Mouse (Mus musculus): ENCODE data around the gene Pif1. TPM values are rescaled to one million over a fixed set of nuclear protein-coding genes. Genes with fewer than 3 reads are reported as not detected.

Pif1 gene
- total RNA-seq, 2 experiments from 2014 or later, result 6.5 to 6.9 TPM

- ATAC-seq (replicated peaks; ENCODE audit: low FRiP score, poor library complexity, severe bottlenecking), result peak; percentile 44
Observed at GRCm38 (mm10) chr9:65587573-65588358, 806 bp downstream of the Pif1 start.

- no peak for ATAC-seq (replicated peaks; ENCODE audit: low FRiP score, poor library complexity, severe bottlenecking)
Observed at GRCm38 (mm10) chr9:65589091-65589490, 2.1 kb downstream of the Pif1 start.

DNA sequence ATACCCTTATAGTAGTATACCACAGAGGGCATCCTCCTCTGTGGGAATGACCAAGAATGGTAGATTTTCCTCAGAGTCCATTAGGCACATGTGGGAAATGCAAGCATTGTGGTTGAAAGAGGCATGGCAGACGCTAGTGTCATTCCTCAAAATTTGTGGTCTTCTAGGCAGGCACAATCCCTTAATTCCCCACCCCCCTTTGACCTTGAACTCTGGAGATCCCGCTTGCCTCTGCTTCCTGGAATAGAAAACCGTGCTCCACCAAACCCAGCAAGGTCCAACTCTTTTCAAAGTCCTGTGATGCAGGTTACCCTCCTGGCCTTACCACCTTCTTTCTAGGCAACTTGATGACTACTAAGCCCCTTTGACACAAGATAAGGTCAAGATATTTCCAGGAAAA is 5.8 kb downstream of the Pif1 start:
- no peak for ATAC-seq (replicated peaks; ENCODE audit: low FRiP score, poor library complexity, severe bottlenecking)

DNA sequence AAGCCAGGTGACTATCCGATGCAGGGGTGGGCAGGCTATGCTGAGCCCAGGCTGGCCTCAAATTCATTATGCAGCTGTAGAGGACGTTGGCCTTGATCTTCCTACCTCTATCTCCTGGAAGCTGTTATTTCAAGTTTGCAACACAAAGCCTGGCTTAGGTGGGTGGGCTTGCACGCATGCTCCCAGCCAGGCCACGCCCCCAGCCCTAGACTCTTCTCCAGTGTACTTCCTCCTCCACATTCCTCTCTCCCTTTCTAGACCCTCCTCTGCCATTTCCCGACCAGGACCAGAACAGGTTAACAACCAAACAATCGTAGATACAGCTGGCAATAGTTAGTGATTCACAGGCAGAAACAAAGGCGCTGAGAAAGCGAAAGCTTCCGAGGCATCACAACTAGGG is 6.6 kb downstream of the Pif1 start:
- ATAC-seq (replicated peaks; ENCODE audit: low FRiP score, poor library complexity, severe bottlenecking), result no peak

GRCm38 (mm10) chr9:65598765-65599249 is 11.8 kb downstream of the Pif1 start:
- peak; percentile 81 for ATAC-seq (replicated peaks; ENCODE audit: low FRiP score, poor library complexity, severe bottlenecking)

DNA sequence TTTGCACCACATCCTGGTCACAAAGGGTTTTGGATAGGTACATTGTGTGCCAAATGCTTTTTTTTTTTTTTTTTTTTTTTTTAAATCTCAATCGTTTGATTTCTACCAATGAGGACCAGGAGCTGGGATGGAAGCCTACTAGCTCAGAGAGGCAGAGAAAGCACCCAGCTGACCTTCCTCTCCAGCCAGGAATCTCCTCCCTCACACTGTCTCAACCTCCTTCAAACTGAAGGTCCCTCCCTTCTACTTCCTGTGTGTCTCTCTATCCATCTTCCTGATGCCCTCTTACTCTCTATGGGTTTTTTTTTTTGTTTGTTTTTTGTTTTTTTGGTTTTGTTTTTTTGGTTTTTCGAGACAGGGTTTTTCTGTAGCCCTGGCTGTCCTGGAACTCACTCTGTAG is 14.0 kb downstream of the Pif1 start:
- ATAC-seq (replicated peaks; ENCODE audit: low FRiP score, poor library complexity, severe bottlenecking), result no peak

DNA sequence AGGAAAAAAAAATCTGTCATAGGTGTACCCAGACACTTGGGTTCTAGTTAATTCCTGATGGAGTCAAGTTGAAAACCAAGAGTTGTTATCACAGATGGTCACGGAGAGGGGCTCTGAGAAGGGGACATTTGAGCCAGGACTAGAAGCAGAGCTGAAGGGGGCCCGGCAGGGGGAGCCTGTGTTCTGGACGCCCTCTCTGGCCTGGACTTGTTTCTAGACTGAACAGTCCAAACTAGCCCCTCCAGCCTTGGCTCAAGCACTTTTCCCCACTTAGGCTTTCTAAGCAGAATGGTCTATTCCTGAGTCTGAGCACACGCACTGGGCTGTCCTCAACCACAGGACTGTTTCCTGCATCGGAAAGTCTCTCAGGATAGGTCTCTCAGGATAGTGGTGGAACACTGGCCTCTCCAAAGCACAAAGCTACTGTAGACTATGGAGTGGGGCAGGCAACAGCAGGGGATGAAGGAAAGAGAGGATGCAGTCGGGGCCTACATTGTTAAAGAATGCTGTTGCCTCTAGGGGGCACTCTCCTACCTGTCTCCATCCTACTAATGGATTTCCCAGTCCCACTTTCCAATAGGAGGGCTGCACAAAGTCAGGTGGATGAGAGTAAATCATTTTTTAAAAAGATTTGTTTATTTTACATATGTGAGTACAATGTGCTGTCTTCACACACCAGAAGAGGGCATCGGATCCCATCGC is 16.6 kb downstream of the Pif1 start:
- peak; percentile 51; the same call in 1 of the 2 replicates for ATAC-seq (replicated peaks; ENCODE audit: low FRiP score, poor library complexity, severe bottlenecking)

DNA sequence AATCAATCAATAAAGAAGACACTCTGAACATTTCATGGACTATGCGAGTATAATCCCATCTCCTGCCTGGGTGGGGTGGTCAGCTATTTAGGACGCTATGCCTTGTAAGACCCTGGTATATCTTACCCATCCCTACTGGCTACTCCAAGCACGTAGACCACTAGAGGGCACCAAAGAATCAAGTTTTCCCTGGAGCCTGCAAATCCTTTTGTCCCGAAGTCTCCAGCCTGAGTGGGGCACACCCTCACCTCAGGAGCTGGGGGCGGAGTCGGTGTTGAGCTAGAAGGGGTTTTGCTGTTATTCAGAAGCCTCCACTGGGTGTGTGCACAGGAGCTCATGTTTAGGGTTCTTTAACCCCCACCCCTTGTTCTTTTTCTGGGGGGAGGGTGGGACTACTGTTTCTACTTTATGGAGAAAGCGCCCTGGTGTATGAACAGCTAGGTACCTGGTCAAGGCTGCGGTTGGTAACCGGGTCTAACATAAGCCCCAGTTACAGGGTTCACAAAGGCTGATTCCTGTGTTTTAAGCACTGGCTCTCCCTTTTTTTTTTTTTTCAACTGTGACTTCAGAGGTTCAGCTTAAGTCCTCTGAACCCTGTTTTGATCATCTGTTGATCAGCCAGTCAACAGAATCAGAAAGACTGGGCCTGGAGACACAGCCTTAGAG is 18.6 kb downstream of the Pif1 start:
- peak; percentile 64 for ATAC-seq (replicated peaks; ENCODE audit: low FRiP score, poor library complexity, severe bottlenecking)

DNA sequence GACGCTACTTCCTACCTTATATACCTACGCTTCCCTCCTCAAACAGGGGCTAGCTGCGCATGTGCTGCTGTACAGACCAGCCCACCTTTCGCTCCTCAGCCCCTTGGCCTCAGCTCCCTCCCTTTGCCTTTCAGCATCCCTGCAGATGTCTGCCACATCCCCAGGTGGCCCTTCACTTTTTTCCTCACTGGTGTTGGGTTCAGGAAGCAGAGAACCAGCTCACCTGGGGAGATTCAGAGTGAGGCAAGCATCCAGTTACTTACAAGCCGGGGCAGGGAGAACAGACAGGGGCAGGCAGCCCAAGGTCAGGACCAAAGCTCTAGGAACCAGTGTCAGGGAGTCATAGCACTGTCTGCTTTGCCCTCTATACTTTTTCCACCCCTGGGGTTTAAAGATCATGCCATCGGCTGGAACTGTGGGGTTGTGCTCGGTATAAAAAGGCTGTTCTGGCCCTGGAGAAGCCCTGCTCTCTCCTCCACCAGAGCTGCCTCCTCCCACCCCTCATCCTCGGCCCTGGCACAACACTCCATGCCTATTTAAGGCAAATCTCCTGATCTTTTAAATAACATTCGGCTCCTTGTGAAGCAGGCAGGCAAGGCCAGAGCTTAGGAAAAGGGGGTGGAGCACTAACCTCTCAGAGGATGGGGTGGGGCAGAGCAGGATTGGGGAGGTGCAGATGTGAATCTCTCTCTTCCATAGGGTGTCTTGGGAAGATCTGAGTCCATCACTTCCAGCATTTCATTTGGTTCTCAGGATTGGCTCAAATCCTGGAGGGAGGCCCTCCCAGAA is 19.6 kb downstream of the Pif1 start:
- ATAC-seq (replicated peaks; ENCODE audit: low FRiP score, poor library complexity, severe bottlenecking), result no peak

DNA sequence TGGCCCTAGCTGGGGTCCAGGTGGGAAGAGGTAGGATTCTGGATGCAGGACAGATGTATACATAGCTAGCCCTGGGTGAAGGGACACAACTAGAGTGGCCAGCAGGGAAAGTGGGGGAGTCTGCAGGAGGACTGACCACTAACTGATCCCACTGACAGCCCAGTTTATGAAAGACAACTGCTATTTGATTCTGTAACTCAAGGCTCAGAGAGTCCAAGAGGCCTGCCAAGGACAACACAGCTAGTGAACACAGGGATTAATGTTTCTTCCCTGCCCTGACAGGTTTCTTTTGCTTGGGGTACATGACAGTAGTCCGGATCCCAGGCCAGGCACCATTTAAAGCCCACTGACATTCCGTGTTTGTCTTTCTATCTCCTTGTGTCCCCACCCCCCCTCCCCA is 20.2 kb downstream of the Pif1 start:
- ATAC-seq (replicated peaks; ENCODE audit: low FRiP score, poor library complexity, severe bottlenecking), result no peak

DNA sequence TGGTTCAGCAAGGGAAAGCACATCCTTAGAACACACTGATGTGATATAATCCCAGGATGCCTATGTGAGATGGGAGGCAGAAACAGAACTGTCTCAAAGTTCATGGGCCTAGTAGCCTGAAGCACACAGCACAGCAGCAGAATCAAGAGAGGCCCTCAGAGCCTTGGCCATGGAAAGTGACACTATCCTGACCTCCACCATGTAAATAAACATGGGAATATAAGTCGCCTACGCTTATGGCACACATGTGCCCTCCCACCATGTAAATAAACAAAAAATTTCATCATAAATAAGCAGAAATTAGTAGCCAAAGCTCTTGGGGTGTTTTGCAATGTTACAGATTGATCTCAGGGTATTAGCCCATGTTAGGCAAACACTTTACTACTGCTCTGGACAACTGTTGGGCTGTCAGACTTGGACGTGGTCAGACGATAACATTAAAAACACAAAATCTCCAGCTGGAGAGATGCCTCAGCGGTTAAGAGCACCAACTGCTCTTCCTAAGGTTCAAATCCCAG is 25.1 kb downstream of the Pif1 start:
- ATAC-seq (replicated peaks; ENCODE audit: low FRiP score, poor library complexity, severe bottlenecking), result no peak

DNA sequence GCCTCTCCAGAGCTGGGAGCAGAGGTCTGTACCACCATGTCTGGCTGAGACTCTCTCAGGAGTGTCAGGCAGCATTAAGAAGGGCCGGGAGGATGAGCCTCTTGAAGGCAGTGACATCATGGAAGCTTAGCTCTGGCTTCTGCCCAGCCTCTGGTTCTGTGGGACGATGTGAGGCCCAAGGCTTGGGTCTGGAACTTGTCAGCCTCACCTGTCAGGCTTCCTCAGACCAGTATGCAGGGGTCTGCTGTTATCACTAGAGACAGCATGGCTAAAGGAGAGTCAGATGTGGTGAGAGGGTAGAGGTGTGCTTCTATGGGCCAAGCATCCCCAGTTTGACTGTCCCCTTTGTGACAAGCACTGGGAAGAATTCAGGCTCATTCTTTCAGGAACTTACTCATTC is 26.1 kb downstream of the Pif1 start:
- no peak for ATAC-seq (replicated peaks; ENCODE audit: low FRiP score, poor library complexity, severe bottlenecking)

DNA sequence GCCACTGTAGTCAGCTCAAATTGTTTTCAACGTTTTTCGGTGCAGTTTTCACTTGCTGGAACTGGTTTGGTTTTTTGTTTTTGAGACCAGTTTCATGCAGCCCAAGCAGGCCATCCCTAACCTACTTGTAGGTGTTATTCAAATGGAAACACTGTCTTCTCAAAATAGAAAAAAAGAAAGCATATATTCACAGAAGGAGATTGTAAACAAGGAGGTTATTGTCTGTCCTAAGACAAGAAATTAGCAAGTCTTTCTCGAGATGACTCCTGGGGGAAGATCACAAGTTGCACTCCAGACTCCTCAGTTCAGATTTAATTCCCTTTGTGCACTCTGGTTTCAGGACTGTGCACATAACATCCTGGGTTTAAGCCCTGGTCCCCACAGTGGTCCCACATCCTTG is 32.4 kb downstream of the Pif1 start:
- ATAC-seq (replicated peaks; ENCODE audit: low FRiP score, poor library complexity, severe bottlenecking), result no peak

- no peak for ATAC-seq (replicated peaks; ENCODE audit: low FRiP score, poor library complexity, severe bottlenecking)
Observed at GRCm38 (mm10) chr9:65621196-65621595, 34.2 kb downstream of the Pif1 start.

DNA sequence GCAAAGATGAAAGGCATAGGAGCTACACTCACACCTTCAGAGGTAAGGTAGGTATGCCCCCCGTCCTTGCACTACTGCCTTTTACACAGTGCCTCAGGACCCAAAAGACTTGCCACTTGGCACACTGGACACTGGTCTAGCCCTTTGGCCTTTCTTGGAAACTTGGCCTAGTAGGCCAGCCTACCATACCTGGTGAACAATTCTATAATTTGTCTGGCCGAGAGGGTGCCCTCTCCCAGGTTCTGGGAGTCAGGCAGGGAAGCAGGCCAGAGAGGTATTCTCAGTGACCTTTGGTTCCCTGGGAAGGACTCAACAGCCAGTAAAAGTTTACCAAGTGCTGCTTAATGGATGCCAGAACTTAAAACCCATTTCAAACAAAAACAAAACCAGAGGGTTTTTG is 34.7 kb downstream of the Pif1 start:
- ATAC-seq (replicated peaks; ENCODE audit: low FRiP score, poor library complexity, severe bottlenecking), result no peak

GRCm38 (mm10) chr9:65622826-65623225 is 35.9 kb downstream of the Pif1 start:
- no peak for ATAC-seq (replicated peaks; ENCODE audit: low FRiP score, poor library complexity, severe bottlenecking)

DNA sequence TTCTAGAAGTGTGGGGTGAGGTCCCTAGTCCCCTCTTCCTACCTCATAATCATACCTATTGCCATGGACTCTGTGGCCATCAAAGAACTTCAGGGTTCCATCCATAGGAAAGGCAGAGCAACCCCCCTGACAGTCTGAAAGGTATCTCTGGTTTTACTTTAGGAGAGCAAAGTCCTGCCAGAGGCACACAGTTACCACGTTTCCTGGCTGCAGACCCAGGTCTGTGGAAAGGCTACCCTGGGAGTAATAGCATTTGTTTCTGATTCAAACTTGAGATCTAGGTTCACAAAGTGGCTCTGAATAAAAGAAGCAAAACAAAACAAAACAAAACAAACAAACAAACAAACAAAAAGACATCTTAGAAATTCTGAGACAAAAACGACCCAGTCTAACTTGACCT is 37.3 kb downstream of the Pif1 start:
- ATAC-seq (replicated peaks; ENCODE audit: low FRiP score, poor library complexity, severe bottlenecking), result no peak

- ATAC-seq (replicated peaks; ENCODE audit: low FRiP score, poor library complexity, severe bottlenecking), result no peak
Observed at GRCm38 (mm10) chr9:65629025-65629766, 42.2 kb downstream of the Pif1 start, which contains the start of gene Rbpms2. TSS of gene Rbpms2 (plus strand) at chr9:65629648.

Data from erythroblast, adult 5-6 weeks (primary cell).